Mouse (Mus musculus): Measurements from ENCODE around the gene Dzank1. TPM values are rescaled to one million over a fixed set of nuclear protein-coding genes. Genes with fewer than 3 reads are reported as not detected.

Gene Dzank1
- polyA plus RNA-seq, 1 experiment: 0.16 TPM

DNA sequence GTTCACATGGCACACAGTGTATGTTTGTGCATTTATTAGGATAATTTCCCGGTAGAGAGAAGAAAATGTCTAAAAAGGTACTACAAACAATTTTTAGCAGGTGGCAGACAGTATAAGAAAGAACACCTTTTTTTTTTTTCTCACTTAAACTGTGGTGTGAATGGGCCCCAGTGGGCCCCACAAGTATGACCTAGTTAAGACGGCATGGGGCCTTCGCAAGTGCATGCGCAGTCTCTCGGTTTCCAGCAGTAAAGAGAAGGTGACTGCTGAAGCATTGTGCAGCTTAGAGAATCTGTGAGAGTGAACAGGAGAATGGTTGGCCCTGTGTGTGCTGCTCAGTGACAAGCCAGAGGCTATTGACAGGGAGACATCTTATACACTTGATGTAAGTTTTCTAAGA, 37.9 kb downstream of the Dzank1 start:
- Histone ChIP-seq H3K27me3 (ENCODE audit: control insufficient read depth, insufficient read depth, insufficient read length) (no peaks in the 10 kb centered on the region), H3K4me3 (ENCODE audit: insufficient read depth, poor library complexity, severe bottlenecking) (no peak overlapping the region), H3K79me2 (ENCODE audit: control insufficient read depth, insufficient read depth) (no peaks in the 10 kb centered on the region), H3K36me3 (ENCODE audit: control insufficient read depth, insufficient read depth) (no peaks in the 10 kb centered on the region), H3ac (ENCODE audit: control insufficient read depth, insufficient read length, low read depth) (no peak overlapping the region), H3K79me3 (ENCODE audit: low read depth) (no peaks in the 10 kb centered on the region)
- TF ChIP-seq USF1 (IDR thresholded peaks at IDR 0.05; ENCODE audit: low read depth): no peak

DNA sequence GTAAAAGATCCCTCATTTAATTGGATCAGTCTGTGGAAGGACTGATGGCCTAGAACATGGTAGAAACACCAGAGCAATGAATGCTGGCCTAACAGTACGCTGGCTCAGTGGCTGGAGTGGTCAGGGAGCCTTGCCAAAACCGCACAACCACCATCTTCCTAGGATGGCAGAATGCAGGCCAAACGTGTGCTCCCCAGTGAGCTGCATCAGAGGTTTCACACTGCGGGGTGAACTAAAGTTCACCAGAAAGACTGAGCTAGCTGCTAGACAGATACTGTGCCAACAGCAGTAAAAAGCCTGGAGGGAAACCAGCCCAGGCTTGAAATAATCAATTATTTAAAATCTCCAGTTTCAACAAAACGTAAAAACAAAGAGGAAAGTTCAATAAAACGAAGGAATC, 39.7 kb downstream of the Dzank1 start:
- Histone ChIP-seq H3ac (ENCODE audit: control insufficient read depth, insufficient read length, low read depth) (no peak overlapping the region), H3K27me3 (ENCODE audit: control insufficient read depth, insufficient read depth, insufficient read length) (no peaks in the 10 kb centered on the region), H3K79me2 (ENCODE audit: control insufficient read depth, insufficient read depth) (no peaks in the 10 kb centered on the region), H3K4me3 (ENCODE audit: insufficient read depth, poor library complexity, severe bottlenecking) (no peak overlapping the region), H3K79me3 (ENCODE audit: low read depth) (no peaks in the 10 kb centered on the region), H3K36me3 (ENCODE audit: control insufficient read depth, insufficient read depth) (no peaks in the 10 kb centered on the region)
- no peak for TF ChIP-seq MAX (IDR thresholded peaks at IDR 0.05)
- TF ChIP-seq CTCF (IDR thresholded peaks at IDR 0.05; ENCODE audit: control insufficient read depth, insufficient read depth, insufficient read length): no peak
- no peak for TF ChIP-seq CEBPB (IDR thresholded peaks at IDR 0.05; ENCODE audit: low read depth)
- TF ChIP-seq MYOD1 (IDR thresholded peaks at IDR 0.05; ENCODE audit: control insufficient read depth, insufficient read length, low read depth): no peak

DNA sequence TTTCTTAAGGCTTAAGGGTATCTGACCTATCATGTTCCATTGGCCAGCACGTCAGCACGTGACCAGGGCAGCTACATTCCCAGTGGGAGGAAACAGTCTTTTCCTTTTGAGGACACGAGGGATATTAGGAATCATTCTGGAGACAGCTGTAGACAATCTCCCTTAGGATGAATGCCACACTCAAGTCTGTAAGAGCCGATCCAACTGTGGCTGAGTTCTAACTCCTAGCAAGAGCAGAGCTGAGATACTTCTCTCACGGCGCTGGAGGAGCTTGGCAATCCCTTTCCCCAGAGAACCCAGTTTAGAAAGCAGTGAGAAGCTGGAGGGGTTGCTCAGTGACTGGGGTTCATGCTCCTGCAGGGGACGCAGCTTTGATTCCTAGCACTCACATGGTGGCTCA, 41.8 kb downstream of the Dzank1 start:
- Histone ChIP-seq H3K36me3 (ENCODE audit: control insufficient read depth, insufficient read depth) (no peaks in the 10 kb centered on the region), H3ac (ENCODE audit: control insufficient read depth, insufficient read length, low read depth) (no peak overlapping the region), H3K27me3 (ENCODE audit: control insufficient read depth, insufficient read depth, insufficient read length) (no peaks in the 10 kb centered on the region), H3K79me3 (ENCODE audit: low read depth) (no peaks in the 10 kb centered on the region), H3K4me3 (ENCODE audit: insufficient read depth, poor library complexity, severe bottlenecking) (no peak overlapping the region), H3K79me2 (ENCODE audit: control insufficient read depth, insufficient read depth) (no peaks in the 10 kb centered on the region)
- peak; percentile 64 for TF ChIP-seq USF1 (IDR thresholded peaks at IDR 0.05; ENCODE audit: low read depth)
- no peak for TF ChIP-seq FOSL1 (IDR thresholded peaks at IDR 0.05; ENCODE audit: insufficient read depth, low read length, poor library complexity, severe bottlenecking)

- no peaks in the 10 kb centered on the region for H3K79me2 ChIP-seq (ENCODE audit: control insufficient read depth, insufficient read depth)
- H3K27me3 ChIP-seq (ENCODE audit: control insufficient read depth, insufficient read depth, insufficient read length): peaks cover 7% of the 10 kb centered on the region
- H3ac ChIP-seq (ENCODE audit: control insufficient read depth, insufficient read length, low read depth): no peak overlapping the region
- H3K36me3 ChIP-seq (ENCODE audit: control insufficient read depth, insufficient read depth): no peaks in the 10 kb centered on the region
- H3K79me3 ChIP-seq (ENCODE audit: low read depth): no peaks in the 10 kb centered on the region
- TF ChIP-seq USF1 (IDR thresholded peaks at IDR 0.05; ENCODE audit: low read depth) (no peak), CEBPB (IDR thresholded peaks at IDR 0.05; ENCODE audit: low read depth) (no peak), MAX (IDR thresholded peaks at IDR 0.05) (no peak), MYOG (IDR thresholded peaks at IDR 0.05; ENCODE audit: control insufficient read depth, extremely low read depth, insufficient read length) (no peak), MYOD1 (IDR thresholded peaks at IDR 0.05; ENCODE audit: control insufficient read depth, insufficient read length, low read depth) (no peak), FOSL1 (IDR thresholded peaks at IDR 0.05; ENCODE audit: insufficient read depth, low read length, poor library complexity, severe bottlenecking) (no peak), CTCF (IDR thresholded peaks at IDR 0.05; ENCODE audit: control insufficient read depth, insufficient read depth, insufficient read length) (no peak)
- no peak overlapping the region for H3K4me3 ChIP-seq (ENCODE audit: insufficient read depth, poor library complexity, severe bottlenecking)
Observed at GRCm38 (mm10) chr2:144484084-144484483, 43.1 kb downstream of the Dzank1 start.

DNA sequence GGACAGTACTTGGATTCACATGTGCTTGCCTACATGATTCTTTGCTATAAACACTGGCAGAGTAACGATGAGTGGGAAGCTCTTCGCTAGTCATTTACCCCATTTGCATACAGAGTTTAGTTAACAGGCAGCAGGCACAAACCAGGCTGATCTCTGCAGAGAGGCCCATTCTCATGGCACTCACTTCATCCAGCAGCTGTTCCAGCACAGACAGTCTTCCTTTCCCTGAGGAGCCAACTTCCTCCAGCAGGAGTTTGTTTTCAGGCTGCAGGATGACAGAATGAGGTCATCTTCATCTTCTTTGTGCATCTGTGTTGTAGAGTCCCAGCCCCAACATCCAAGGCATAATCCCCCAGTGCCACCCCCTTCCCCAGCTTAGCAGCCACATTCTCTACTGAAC, 47.8 kb downstream of the Dzank1 start:
- no peaks in the 10 kb centered on the region for H3K79me3 ChIP-seq (ENCODE audit: low read depth)
- H3K27me3 ChIP-seq (ENCODE audit: control insufficient read depth, insufficient read depth, insufficient read length): peaks cover 19% of the 10 kb centered on the region
- no peaks in the 10 kb centered on the region for H3K79me2 ChIP-seq (ENCODE audit: control insufficient read depth, insufficient read depth)
- no peak overlapping the region for H3K4me3 ChIP-seq (ENCODE audit: insufficient read depth, poor library complexity, severe bottlenecking)
- H3ac ChIP-seq (ENCODE audit: control insufficient read depth, insufficient read length, low read depth): no peak overlapping the region
- TF ChIP-seq MYOG (IDR thresholded peaks at IDR 0.05; ENCODE audit: control insufficient read depth, extremely low read depth, insufficient read length) (no peak), CEBPB (IDR thresholded peaks at IDR 0.05; ENCODE audit: low read depth) (no peak), FOSL1 (IDR thresholded peaks at IDR 0.05; ENCODE audit: insufficient read depth, low read length, poor library complexity, severe bottlenecking) (no peak)
- H3K36me3 ChIP-seq (ENCODE audit: control insufficient read depth, insufficient read depth): no peaks in the 10 kb centered on the region

DNA sequence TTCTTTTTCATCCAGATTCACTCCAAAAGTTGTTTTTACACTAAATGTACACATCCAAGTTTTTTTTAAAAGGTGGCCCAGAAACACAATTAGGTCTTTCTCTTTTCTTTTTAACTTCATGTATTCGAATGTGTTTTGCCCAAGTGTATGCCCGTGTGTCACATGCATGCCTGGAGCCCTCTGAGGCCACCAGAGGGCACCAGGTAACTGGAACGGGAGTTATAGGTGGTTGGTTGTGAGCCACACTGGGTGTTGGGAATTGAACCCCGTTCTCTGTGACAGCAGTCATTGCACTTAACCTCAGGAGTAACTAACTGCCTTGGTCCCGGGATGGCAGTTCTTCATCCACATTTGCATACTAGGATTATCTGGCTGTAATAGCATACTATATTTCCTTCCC, 60.0 kb downstream of the Dzank1 start:
- no peaks in the 10 kb centered on the region for H3K36me3 ChIP-seq (ENCODE audit: control insufficient read depth, insufficient read depth)
- no peaks in the 10 kb centered on the region for H3K79me3 ChIP-seq (ENCODE audit: low read depth)

GRCm38 (mm10) chr2:144465876-144466575, 61.2 kb downstream of the Dzank1 start:
- no peaks in the 10 kb centered on the region for H3K79me3 ChIP-seq (ENCODE audit: low read depth)
- TF ChIP-seq CTCF (IDR thresholded peaks at IDR 0.05; ENCODE audit: control insufficient read depth, insufficient read depth, insufficient read length) (no peak), CEBPB (IDR thresholded peaks at IDR 0.05; ENCODE audit: low read depth) (no peak), MYOG (IDR thresholded peaks at IDR 0.05; ENCODE audit: control insufficient read depth, extremely low read depth, insufficient read length) (no peak), MYOD1 (IDR thresholded peaks at IDR 0.05; ENCODE audit: control insufficient read depth, insufficient read length, low read depth) (no peak), FOSL1 (IDR thresholded peaks at IDR 0.05; ENCODE audit: insufficient read depth, low read length, poor library complexity, severe bottlenecking) (no peak), USF1 (IDR thresholded peaks at IDR 0.05; ENCODE audit: low read depth) (no peak)

More for the DNA sequence above, 60.0 kb downstream of the Dzank1 start:
- Histone ChIP-seq H3K4me3 (ENCODE audit: insufficient read depth, poor library complexity, severe bottlenecking) (no peak overlapping the region), H3K79me2 (ENCODE audit: control insufficient read depth, insufficient read depth) (no peaks in the 10 kb centered on the region), H3K27me3 (ENCODE audit: control insufficient read depth, insufficient read depth, insufficient read length) (no peaks in the 10 kb centered on the region), H3ac (ENCODE audit: control insufficient read depth, insufficient read length, low read depth) (no peak overlapping the region)
- TF ChIP-seq USF1 (IDR thresholded peaks at IDR 0.05; ENCODE audit: low read depth): no peak

More at GRCm38 (mm10) chr2:144465876-144466575, 61.2 kb downstream of the Dzank1 start:
- Histone ChIP-seq H3K27me3 (ENCODE audit: control insufficient read depth, insufficient read depth, insufficient read length) (no peaks in the 10 kb centered on the region), H3ac (ENCODE audit: control insufficient read depth, insufficient read length, low read depth) (no peak overlapping the region), H3K79me2 (ENCODE audit: control insufficient read depth, insufficient read depth) (no peaks in the 10 kb centered on the region), H3K4me3 (ENCODE audit: insufficient read depth, poor library complexity, severe bottlenecking) (no peak overlapping the region), H3K36me3 (ENCODE audit: control insufficient read depth, insufficient read depth) (no peaks in the 10 kb centered on the region)

Measured in C2C12 (cell line).